Mouse (Mus musculus): ENCODE results near the gene Iffo1.

- TF ChIP-seq POLR2A (IDR thresholded peaks at IDR 0.05; ENCODE audit: borderline replicate concordance, low read depth, low read length) (no peak), CTCF (IDR thresholded peaks at IDR 0.05; ENCODE audit: low read depth, low read length) (no peak)
These were observed 32.5 kb upstream of the Iffo1 start for GRCm38 (mm10) chr6:125112553-125112952.

All from bone marrow macrophage, adult 2 months (primary cell).